Mouse (Mus musculus): Measurements from ENCODE around the gene Psg19.
"Not testable (repeated sequence)": the region's sequence is repeated elsewhere in the genome, so short reads cannot be mapped to it uniquely, and the experiment has no call there.

Gene Psg19

GRCm38 (mm10) chr7:18798420-18798819 is at the start of gene Psg19:
Gene Psg19, minus strand, starts transcription at chr7:18798520.
- no peak for DNase-seq

GRCm38 (mm10) chr7:18844811-18845210 is 46.5 kb upstream of the Psg19 start:
- peak in 1 of 2 experiments; percentile 18 for DNase-seq

GRCm38 (mm10) chr7:18841174-18841567 is 42.9 kb upstream of the Psg19 start:
- no peak for DNase-seq

GRCm38 (mm10) chr7:18840386-18841173 is 42.3 kb upstream of the Psg19 start:
- DNase-seq, result peak; percentile 81 to 86

GRCm38 (mm10) chr7:18839865-18840264 is 41.5 kb upstream of the Psg19 start, which contains the start of gene Mill2:
Gene Mill2, plus strand, starts transcription at chr7:18839966.
- peak; percentile 42 to 60 for DNase-seq

- DNase-seq, result no peak
Observed at GRCm38 (mm10) chr7:18832298-18832697, 34.0 kb upstream of the Psg19 start.

GRCm38 (mm10) chr7:18829545-18829944 is 31.2 kb upstream of the Psg19 start:
- no peak for DNase-seq

- DNase-seq, result no peak
Observed at GRCm38 (mm10) chr7:18828592-18828991, 30.3 kb upstream of the Psg19 start.

- no peak for DNase-seq
Observed at GRCm38 (mm10) chr7:18827792-18828546, 29.6 kb upstream of the Psg19 start.

- DNase-seq, result no peak
Observed at GRCm38 (mm10) chr7:18821507-18821906, 23.2 kb upstream of the Psg19 start, which contains the start of gene Psg17. Gene Psg17, minus strand, starts transcription at chr7:18821607.

GRCm38 (mm10) chr7:18818301-18818700 is 20.0 kb upstream of the Psg19 start:
- no peak for DNase-seq

- no peak for DNase-seq
Observed at GRCm38 (mm10) chr7:18803526-18803925, 5.2 kb upstream of the Psg19 start.

GRCm38 (mm10) chr7:18799129-18799528 is 809 bp upstream of the Psg19 start:
- DNase-seq, result no peak

- not testable (repeated sequence) for DNase-seq
Observed at GRCm38 (mm10) chr7:18790671-18791070, 7.6 kb downstream of the Psg19 start.

GRCm38 (mm10) chr7:18781301-18781700 is 17.0 kb downstream of the Psg19 start:
- not testable (repeated sequence) for DNase-seq

- DNase-seq, result no peak
Observed at GRCm38 (mm10) chr7:18779337-18779781, 19.0 kb downstream of the Psg19 start.

GRCm38 (mm10) chr7:18762885-18763284 is 35.4 kb downstream of the Psg19 start:
- DNase-seq, result not testable (repeated sequence)

GRCm38 (mm10) chr7:18760152-18760551 is 38.2 kb downstream of the Psg19 start:
- not testable (repeated sequence) for DNase-seq

- peak; percentile 28 to 50 for DNase-seq
Observed at GRCm38 (mm10) chr7:18749896-18750477, 48.3 kb downstream of the Psg19 start.

GRCm38 (mm10) chr7:18748994-18749895 is 49.1 kb downstream of the Psg19 start:
- DNase-seq, result no peak

GRCm38 (mm10) chr7:18747420-18747819 is 50.9 kb downstream of the Psg19 start:
- not testable (repeated sequence) for DNase-seq
